Mouse (Mus musculus): ENCODE measurements around the gene Ndufb11. TPM values are rescaled to one million over a fixed set of nuclear protein-coding genes. Genes with fewer than 3 reads are reported as not detected.
A peak's percentile ranks its signal among the peaks of the same experiment; 100 is the strongest.

Gene Ndufb11
- polyA plus RNA-seq, 2 experiments, result 95.3 to 199 TPM

GRCm38 (mm10) chrX:20572683-20573082 lies 44.7 kb downstream of the Ndufb11 start:
- no peak for TF ChIP-seq EP300 (IDR thresholded peaks at IDR 0.05; ENCODE audit: low read depth)
- TF ChIP-seq CTCF (IDR thresholded peaks at IDR 0.05; ENCODE audit: low read depth), result no peak
- DNase-seq (ENCODE audit: low read depth in 3 of 3, low spot score in 3 of 3), result no peak
- H3K27me3 ChIP-seq (ENCODE audit: control insufficient read depth, insufficient read depth, low read length), result no peaks in the 10 kb centered on the region
- 42% methylated on average over 9 of the region's 9 CpGs for WGBS (ENCODE audit: insufficient replicate concordance)
- no peak overlapping the region for H3K9ac ChIP-seq (replicated peaks)
- peaks cover 0 to 25% of the 10 kb centered on the region in 2 experiments; a peak in 2 of 4 replicates for H3K4me1 ChIP-seq (replicated peaks; ENCODE audit: control insufficient read depth in 2 of 2, insufficient read depth in 2 of 2, low read length in 1 of 2)
- H3K9me3 ChIP-seq (ENCODE audit: control insufficient read depth, low read length), result no peaks in the 10 kb centered on the region
- no peak overlapping the region for H3K27ac ChIP-seq
- no peaks in the 10 kb centered on the region for H3K36me3 ChIP-seq (replicated peaks; ENCODE audit: control insufficient read depth, insufficient read depth, low read depth)
- no peak overlapping the region for H3K4me2 ChIP-seq (ENCODE audit: low read depth)
- H3K4me3 ChIP-seq (ENCODE audit: insufficient read depth in 1 of 2, low read depth in 2 of 2, low read length in 2 of 2), result no peak overlapping the region
- peak; percentile 50; the same call in 1 of the 2 replicates for ATAC-seq (ENCODE audit: insufficient read depth)

GRCm38 (mm10) chrX:20571024-20571423 lies 46.4 kb downstream of the Ndufb11 start:
- ATAC-seq (ENCODE audit: insufficient read depth) (peak; percentile 72), DNase-seq (ENCODE audit: low read depth in 3 of 3, low spot score in 3 of 3) (peak in 2 of 3 experiments; percentile 47)
- Histone ChIP-seq H3K4me3 (ENCODE audit: insufficient read depth in 1 of 2, low read depth in 2 of 2, low read length in 2 of 2) (no peak overlapping the region), H3K36me3 (replicated peaks; ENCODE audit: control insufficient read depth, insufficient read depth, low read depth) (no peaks in the 10 kb centered on the region), H3K9me3 (ENCODE audit: control insufficient read depth, low read length) (no peaks in the 10 kb centered on the region), H3K4me1 (replicated peaks; ENCODE audit: control insufficient read depth in 2 of 2, insufficient read depth in 2 of 2, low read length in 1 of 2) (peaks cover 0 to 25% of the 10 kb centered on the region in 2 experiments; a peak in 2 of 4 replicates), H3K4me2 (ENCODE audit: low read depth) (no peak overlapping the region), H3K9ac (replicated peaks) (no peak overlapping the region), H3K27me3 (ENCODE audit: control insufficient read depth, insufficient read depth, low read length) (no peaks in the 10 kb centered on the region), H3K27ac (no peak overlapping the region)
- WGBS (ENCODE audit: insufficient replicate concordance), result 27% methylated on average over 2 of the region's 2 CpGs
- no peak for TF ChIP-seq EP300 (IDR thresholded peaks at IDR 0.05; ENCODE audit: low read depth)
- no peak for TF ChIP-seq CTCF (IDR thresholded peaks at IDR 0.05; ENCODE audit: low read depth)

Other genes starting within 250 kb of the Ndufb11 start
- 1.9 and 3.3 TPM in 2 replicates for gene Jade3, start 191.9 kb downstream of the Ndufb11 start, polyA plus RNA-seq (2012; rRNA removed)
- 6.3 and 7.3 TPM in 2 replicates for gene Jade3, start 191.9 kb downstream of the Ndufb11 start, polyA plus RNA-seq (2014; fragmentation: Nextera tagmentation; extraction: Ambion mirVana)
- 47.6 and 79.6 TPM in 2 replicates for gene Rgn, start 67.8 kb downstream of the Ndufb11 start, polyA plus RNA-seq (2012; rRNA removed)
- gene Rgn, start 67.8 kb downstream of the Ndufb11 start, polyA plus RNA-seq (2014; fragmentation: Nextera tagmentation; extraction: Ambion mirVana), result 162 and 170 TPM in 2 replicates
- 22.7 and 25.8 TPM in 2 replicates for gene Rbm10, start 116 bp downstream of the Ndufb11 start, polyA plus RNA-seq (2012; rRNA removed)
- 23.2 and 26.4 TPM in 2 replicates for gene Rbm10, start 116 bp downstream of the Ndufb11 start, polyA plus RNA-seq (2014; fragmentation: Nextera tagmentation; extraction: Ambion mirVana)
- gene Uba1, start 40.7 kb upstream of the Ndufb11 start, polyA plus RNA-seq (2012; rRNA removed), result 93.8 and 94.4 TPM in 2 replicates
- gene Uba1, start 40.7 kb upstream of the Ndufb11 start, polyA plus RNA-seq (2014; fragmentation: Nextera tagmentation; extraction: Ambion mirVana), result 70.7 and 73.6 TPM in 2 replicates
- 45.5 and 47.9 TPM in 2 replicates for gene Cdk16, start 70.3 kb upstream of the Ndufb11 start, polyA plus RNA-seq (2012; rRNA removed)
- gene Cdk16, start 70.3 kb upstream of the Ndufb11 start, polyA plus RNA-seq (2014; fragmentation: Nextera tagmentation; extraction: Ambion mirVana), result 18.1 and 22.2 TPM in 2 replicates
- 5.9 and 6.3 TPM in 2 replicates for gene Usp11, start 86.3 kb upstream of the Ndufb11 start, polyA plus RNA-seq (2012; rRNA removed)
- 4.8 and 5.6 TPM in 2 replicates for gene Usp11, start 86.3 kb upstream of the Ndufb11 start, polyA plus RNA-seq (2014; fragmentation: Nextera tagmentation; extraction: Ambion mirVana)
- 38.3 and 43.3 TPM in 2 replicates for gene Araf, start 180.2 kb upstream of the Ndufb11 start, polyA plus RNA-seq (2012; rRNA removed)
- 33.3 and 35.1 TPM in 2 replicates for gene Araf, start 180.2 kb upstream of the Ndufb11 start, polyA plus RNA-seq (2014; fragmentation: Nextera tagmentation; extraction: Ambion mirVana)